Mouse (Mus musculus) left cerebral cortex, postnatal 10 days (tissue): ENCODE measurements around the gene Zfp990. TPM values are rescaled to one million over a fixed set of nuclear protein-coding genes. Genes with fewer than 3 reads are reported as not detected.
"Not testable (repeated sequence)": the region's sequence is repeated elsewhere in the genome, so short reads cannot be mapped to it uniquely, and the experiment has no call there.

Source experiments
- DNase-seq, 2 experiments: peaks; one replicate each; pipeline ENCODE4 v3.0.0; 2021 to 2022; ENCODE audit warnings: low spot score in 2 of 2, mixed read lengths in 1 of 2; ENCODE audit errors: extremely low spot score in 1 of 2
- intact Hi-C: fragments of 180-260 bp; cut with DNase I; formaldehyde crosslinking; loops from one replicate; pipeline ENCODE4 v1.15.1; 2025
- total RNA-seq, 2 experiments: library from RNA; stranded (reverse); gene quantifications; 2 replicates each; pipeline ENCODE4 v1.2.3; 2021

Gene Zfp990
- 1 to 10 TPM in 1 of 2 experiments, under 1 TPM in 1; 0.90 to 1.2 TPM for total RNA-seq

DNA sequence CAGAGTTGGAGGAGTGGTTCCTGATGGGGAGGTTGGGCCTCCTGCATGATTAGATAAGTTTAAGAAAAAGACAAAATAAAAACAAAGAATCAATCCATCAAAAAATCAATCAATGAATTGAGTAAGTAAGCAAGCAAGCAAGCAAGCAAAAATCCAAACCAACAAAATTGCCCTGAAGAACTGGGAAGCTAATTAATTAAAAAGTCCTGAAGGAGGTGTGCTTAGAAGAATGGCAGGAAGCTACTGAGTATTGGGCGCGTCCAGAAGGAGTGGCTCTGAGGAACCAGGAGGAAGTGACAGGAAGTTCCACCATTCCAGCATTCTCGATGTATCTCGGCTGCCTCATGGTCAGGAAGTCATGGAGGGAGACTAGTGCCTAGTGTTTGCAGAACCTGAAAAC, at the start of gene Zfp990:
TSS of gene Zfp990 (plus strand) at position 301 of the 400 bp plus-strand sequence.
- DNase-seq, intact Hi-C loops: not testable (repeated sequence)

DNA sequence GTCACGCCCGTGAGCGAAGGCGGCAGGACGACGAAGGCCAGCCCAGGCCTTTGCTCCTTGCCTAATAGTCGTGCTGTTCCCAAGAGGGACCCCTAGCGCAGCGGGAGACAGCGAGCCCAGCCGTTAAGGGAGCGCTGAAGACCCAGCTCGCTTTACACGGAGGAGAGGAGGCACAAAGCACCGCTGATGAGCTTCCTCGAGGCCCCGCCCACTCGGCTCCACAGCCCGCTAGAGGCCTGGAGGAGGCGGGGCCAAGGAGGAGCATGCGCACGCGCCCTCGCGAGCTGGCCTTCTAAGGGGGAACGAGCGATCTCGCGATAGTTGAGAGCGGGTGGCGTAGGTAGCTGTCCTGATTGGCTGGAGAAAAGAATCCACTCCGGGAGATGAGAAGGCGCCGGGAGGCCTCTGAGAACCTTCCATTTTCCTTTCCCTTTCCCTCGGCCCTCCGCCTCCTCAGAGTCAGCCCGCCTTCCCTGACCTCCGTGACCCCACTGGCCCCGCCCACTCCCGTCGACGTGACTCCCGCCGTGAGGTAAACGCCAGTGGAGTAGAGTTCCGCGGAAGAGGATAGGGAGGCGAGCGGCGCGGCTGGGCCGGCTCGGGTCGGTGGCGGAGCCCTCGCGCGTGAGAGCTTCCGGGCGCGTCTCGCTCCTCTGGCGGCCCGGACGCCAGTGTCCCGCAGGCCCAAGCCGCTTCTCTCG, 46.9 kb upstream of the Zfp990 start:
- DNase-seq = peak in 1 of 2 experiments; percentile 27
- intact Hi-C loops = not testable (repeated sequence)

DNA sequence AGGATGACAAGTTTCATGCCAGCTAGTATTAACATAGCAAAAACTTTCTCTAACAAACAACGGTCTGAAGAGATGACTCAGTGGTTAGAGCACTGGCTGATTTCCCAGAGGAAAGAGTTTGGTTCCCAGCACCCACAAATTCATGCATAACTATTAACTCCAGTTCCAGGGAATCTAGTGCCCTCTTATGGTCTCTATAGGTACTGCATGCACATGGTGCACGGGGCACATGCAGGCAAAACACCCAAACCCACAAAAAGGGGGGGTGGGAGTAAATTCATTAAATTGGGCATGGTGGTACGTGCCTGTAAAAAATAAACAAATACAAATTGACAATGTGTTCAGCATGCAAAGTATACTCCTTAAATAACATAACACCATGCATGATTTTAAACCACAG, 32.4 kb upstream of the Zfp990 start:
- no peak for DNase-seq
- intact Hi-C loops = no loop called here

DNA sequence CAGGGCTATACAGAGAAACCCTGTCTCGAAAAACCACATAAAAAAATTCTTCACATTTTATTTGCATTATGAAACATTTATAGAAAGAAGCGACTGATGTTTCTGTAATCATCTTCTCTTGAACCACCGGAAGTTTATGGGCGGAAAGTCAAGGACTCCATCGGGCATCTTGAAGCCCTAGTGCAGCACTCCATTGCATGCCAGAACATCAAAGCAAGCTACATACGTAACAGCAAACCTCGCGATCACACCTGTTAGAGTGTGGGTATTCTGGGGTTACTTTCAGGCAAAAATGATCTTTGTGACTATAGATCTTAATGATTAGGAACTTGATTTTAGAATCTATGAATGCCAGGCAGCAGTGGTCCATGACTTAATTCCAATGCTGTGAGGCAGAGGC, 29.9 kb upstream of the Zfp990 start:
- intact Hi-C loops = not testable (repeated sequence)

GRCm38 (mm10) chr4:145489396-145489795, 21.2 kb upstream of the Zfp990 start:
- intact Hi-C loops = no loop called here
- DNase-seq = no peak

More for the DNA sequence above, 29.9 kb upstream of the Zfp990 start:
- DNase-seq = not testable (repeated sequence)

GRCm38 (mm10) chr4:145492132-145492531, 18.4 kb upstream of the Zfp990 start:
- intact Hi-C loops = no loop called here
- DNase-seq = no peak

DNA sequence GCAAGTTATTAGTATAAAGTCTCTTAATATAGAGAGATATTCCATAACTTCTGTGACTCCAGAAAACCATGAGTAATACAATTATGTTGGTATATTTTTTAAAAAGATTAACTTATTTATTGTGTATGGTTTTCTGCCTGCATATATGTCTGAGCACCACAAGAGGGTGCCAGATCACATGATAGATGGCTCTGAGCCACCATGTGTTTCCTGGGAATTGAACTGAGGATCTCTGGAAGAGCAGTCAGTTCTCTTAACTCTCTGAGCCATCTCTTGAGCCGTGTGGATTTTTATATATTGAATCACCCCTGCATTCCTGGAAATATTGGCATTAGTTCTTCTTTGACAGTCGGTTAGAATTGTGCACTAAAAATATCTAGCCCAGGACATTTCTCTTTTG, 17.2 kb upstream of the Zfp990 start:
- DNase-seq, intact Hi-C loops: not testable (repeated sequence)

GRCm38 (mm10) chr4:145514637-145515036, 4.1 kb downstream of the Zfp990 start:
- DNase-seq, intact Hi-C loops: not testable (repeated sequence)

- intact Hi-C loops, DNase-seq: not testable (repeated sequence)
Measured at GRCm38 (mm10) chr4:145515776-145516565, 5.4 kb downstream of the Zfp990 start.

- DNase-seq, intact Hi-C loops: not testable (repeated sequence)
Measured at GRCm38 (mm10) chr4:145517391-145517790, 6.8 kb downstream of the Zfp990 start.

DNA sequence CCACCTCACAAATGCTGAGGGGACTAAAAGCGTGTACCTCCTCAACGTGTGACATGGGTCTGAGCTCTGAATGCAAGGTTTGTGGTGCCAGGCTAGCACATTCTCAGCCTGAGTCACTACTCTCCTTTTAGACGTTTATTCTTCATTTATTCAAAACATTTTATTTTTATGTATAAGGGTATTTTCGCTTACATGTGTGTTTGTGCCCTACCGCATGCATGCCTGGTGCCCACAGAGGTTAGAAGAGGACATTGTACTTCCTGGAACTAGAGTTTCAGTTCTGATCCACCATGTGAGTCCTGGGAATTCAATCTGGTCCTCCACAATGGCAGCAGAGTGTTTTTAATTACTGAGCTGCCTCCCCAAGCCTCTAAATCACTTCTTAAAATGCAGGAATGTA, 33.3 kb downstream of the Zfp990 start:
- intact Hi-C loops, DNase-seq: not testable (repeated sequence)

GRCm38 (mm10) chr4:145545106-145545505, 34.5 kb downstream of the Zfp990 start:
- intact Hi-C loops, DNase-seq: not testable (repeated sequence)

- DNase-seq, intact Hi-C loops: not testable (repeated sequence)
Measured at GRCm38 (mm10) chr4:145545734-145546349, 35.3 kb downstream of the Zfp990 start.

- DNase-seq, intact Hi-C loops: not testable (repeated sequence)
Measured at GRCm38 (mm10) chr4:145546477-145546876, 35.9 kb downstream of the Zfp990 start.

- intact Hi-C loops = loop anchor here (5.0 kb wide), 1 partner anchor 1861 kb away; no protein-coding TSS in a partner anchor
- no peak for DNase-seq
Measured at GRCm38 (mm10) chr4:145556680-145557079, 46.1 kb downstream of the Zfp990 start.

DNA sequence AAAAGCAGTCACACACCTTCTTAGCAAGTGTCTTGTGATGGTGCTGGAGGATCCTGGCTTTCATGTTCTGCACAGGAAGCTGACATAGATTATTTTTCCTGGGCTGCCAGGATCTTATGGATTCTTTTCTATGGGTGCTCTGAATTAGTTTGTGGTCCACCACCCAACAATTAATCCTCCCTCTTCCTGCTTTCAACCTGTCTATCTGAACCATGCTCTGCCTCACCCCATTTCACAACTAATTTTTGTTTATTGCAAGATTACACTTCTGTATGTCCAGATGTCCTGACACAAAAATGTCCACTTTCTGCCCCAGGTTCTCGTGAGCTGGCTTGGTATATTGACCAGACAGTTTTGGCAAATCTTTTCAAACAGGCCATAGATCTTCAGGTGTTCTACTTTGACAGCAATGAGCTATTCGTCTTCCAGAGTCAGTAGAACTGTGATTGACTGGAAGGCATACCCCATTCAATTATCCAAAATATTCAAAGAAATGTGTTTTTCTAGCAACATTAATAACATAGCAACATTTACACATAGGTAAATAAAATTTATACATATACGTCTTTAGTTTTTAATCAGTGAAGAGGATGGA, 49.0 kb downstream of the Zfp990 start:
- DNase-seq = no peak
- intact Hi-C loops = loop anchor here (1.0 to 5.0 kb wide), 2 partner anchors 1858 to 1960 kb away; no protein-coding TSS in a partner anchor

- no peak for DNase-seq
- intact Hi-C loops = no loop called here
Measured at GRCm38 (mm10) chr4:145564111-145564821, 53.7 kb downstream of the Zfp990 start.

DNA sequence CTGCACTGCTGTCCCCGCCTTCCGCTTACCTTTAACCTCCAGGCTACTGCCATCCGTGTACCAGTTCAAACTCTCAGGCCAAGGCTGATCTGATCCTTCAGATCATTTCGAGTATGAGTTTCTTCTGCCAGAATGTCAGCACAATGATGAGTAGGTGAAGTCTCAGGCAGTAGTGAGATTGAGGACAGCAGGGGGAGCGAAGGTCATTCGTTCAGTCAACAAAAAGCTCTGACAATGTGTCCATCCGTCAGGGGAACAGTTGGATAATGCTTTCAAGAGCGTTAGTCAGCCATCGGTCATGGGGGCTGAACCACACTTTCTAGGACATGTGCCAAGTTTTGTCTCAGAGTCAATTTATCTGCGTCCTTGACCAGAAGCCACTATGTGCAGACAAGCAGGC, 59.9 kb downstream of the Zfp990 start:
- intact Hi-C loops = not testable (repeated sequence)

More for the DNA sequence above, 59.9 kb downstream of the Zfp990 start:
- DNase-seq = not testable (repeated sequence)
